Mouse (Mus musculus) stomach, postnatal 0 days (tissue): ENCODE data around the gene Spag7. TPM values are rescaled to one million over a fixed set of nuclear protein-coding genes. Genes with fewer than 3 reads are reported as not detected.

ENCODE experiments used
- ATAC-seq: fragments of 200-750 bp; cut with Nextera tagmentation; 2 replicates; pipeline ENCODE4 v1.8.0; 2017; ENCODE audit not compliant: low FRiP score, low TSS enrichment
- DNase-seq: peaks from one replicate; pipeline ENCODE4 v3.0.0-alpha.2; 2016; ENCODE audit warnings: low spot score
- H3K27ac ChIP-seq: fragments of 300-500 bp; sonication (generic); replicated peaks from 2 replicates; pipeline ENCODE4 v1.5.1; 2014; ENCODE audit warnings: mild to moderate bottlenecking, control low read depth
- H3K27me3 ChIP-seq: fragments of 300-500 bp; sonication (generic); 2 replicates; pipeline ENCODE4 v1.6.1; 2014; ENCODE audit warnings: low read length; ENCODE audit not compliant: control insufficient read depth, insufficient read depth
- H3K36me3 ChIP-seq: fragments of 300-500 bp; sonication (generic); 2 replicates; pipeline ENCODE4 v1.6.1; 2014; ENCODE audit warnings: low read length, mixed read lengths; ENCODE audit not compliant: control insufficient read depth, insufficient read depth
- H3K4me1 ChIP-seq: fragments of 300-500 bp; sonication (generic); replicated peaks from 2 replicates; pipeline ENCODE4 v1.6.1; 2014; ENCODE audit warnings: antibody characterized with exemption; ENCODE audit not compliant: control insufficient read depth, insufficient read depth
- H3K4me2 ChIP-seq: fragments of 300-500 bp; sonication (generic); replicated peaks from 2 replicates; pipeline ENCODE4 v1.6.1; 2014; ENCODE audit warnings: low read depth, mild to moderate bottlenecking, control low read depth, moderate library complexity
- H3K4me3 ChIP-seq: fragments of 300-500 bp; sonication (generic); 2 replicates; pipeline ENCODE4 v1.5.1; 2014; ENCODE audit warnings: low read depth, low read length, control low read depth
- H3K9ac ChIP-seq: fragments of 300-500 bp; sonication (generic); 2 replicates; pipeline ENCODE4 v1.6.1; 2014; ENCODE audit warnings: mild to moderate bottlenecking, low read length, control low read depth, mixed read lengths
- H3K9me3 ChIP-seq: fragments of 300-500 bp; sonication (generic); 2 replicates; pipeline ENCODE4 v1.6.1; 2016; ENCODE audit warnings: low read length; ENCODE audit not compliant: control insufficient read depth
- CTCF ChIP-seq: IDR thresholded peaks from 2 replicates; pipeline ENCODE4 v1.5.1; 2016; ENCODE audit warnings: antibody characterized with exemption, low read depth, mild to moderate bottlenecking, moderate library complexity
- EP300 ChIP-seq: optimal IDR thresholded peaks from 2 replicates; pipeline ENCODE3; 2016; ENCODE audit warnings: antibody characterized with exemption
- WGBS: fragments of 180-500 bp; shearing (Covaris S2); extraction: QIAGEN DNeasy Blood & Tissue Kit; methylation state at CpG from one replicate; pipeline ENCODE4 v1.1.7; 2014; 5-methylcytosine and 5-hydroxymethylcytosine counted together
- polyA plus RNA-seq: library from polyadenylated mRNA; unstranded; fragments of >200 nt; fragmentation: Nextera tagmentation; extraction: Ambion mirVana; gene quantifications from 2 replicates; pipeline ENCODE4 v1.2.1, GENCODE M21; 2015

Spag7 gene
- polyA plus RNA-seq, 1 experiment from 2014 or later, result 77.7 TPM

DNA sequence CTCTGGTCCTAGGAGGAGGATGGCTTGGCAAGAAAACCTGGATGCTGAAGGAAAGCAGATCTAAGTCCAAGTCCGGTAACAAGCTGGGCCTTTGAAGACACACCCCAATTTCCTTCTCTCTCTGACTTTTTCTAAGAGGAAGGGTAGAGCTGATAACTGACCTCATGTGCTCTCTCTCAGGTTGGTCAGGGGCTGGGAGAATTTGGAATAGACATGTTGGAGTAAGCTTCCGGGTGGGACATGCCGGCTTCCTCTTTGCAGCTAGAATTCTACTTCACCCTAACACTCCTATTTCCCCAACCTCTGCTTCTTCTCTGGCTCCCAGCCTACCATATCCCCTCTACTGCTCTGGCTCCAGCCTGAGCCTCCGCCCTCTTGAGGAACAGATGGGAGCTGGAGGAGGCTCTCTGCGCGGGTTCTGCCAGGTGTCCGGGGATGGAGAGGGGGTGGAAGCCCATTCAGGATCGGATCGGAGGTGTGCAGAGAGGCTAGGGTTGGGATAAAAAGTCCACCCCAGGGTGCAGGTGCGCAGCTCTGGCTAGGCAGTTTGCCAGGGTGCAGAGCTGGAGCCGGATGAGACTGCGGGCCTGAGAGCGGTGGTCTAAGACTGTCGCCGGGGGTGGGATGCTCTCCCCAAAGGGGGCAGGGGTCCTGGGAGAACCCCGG is 17.8 kb upstream of the Spag7 start:
- Histone ChIP-seq H3K4me1 (0 out of 2 replicates have a peak, but pooled peaks cover 4% of the 10 kb centered on the region), H3K27me3 (no peaks in the 10 kb centered on the region), H3K4me2 (peak overlapping the region; percentile 94), H3K27ac (peak overlapping the region; percentile 95), H3K4me3 (peak overlapping the region; percentile 85), H3K36me3 (peaks cover 11% of the 10 kb centered on the region; the same call in 1 of the 2 replicates), H3K9ac (peak overlapping the region; percentile 87), H3K9me3 (no peaks in the 10 kb centered on the region)
- DNase-seq (peak; percentile 45), ATAC-seq (peak; percentile 46)
- 2% methylated on average over 16 of the region's 16 CpGs for WGBS
- TF ChIP-seq EP300 (no peak), CTCF (peak; percentile 47)

DNA sequence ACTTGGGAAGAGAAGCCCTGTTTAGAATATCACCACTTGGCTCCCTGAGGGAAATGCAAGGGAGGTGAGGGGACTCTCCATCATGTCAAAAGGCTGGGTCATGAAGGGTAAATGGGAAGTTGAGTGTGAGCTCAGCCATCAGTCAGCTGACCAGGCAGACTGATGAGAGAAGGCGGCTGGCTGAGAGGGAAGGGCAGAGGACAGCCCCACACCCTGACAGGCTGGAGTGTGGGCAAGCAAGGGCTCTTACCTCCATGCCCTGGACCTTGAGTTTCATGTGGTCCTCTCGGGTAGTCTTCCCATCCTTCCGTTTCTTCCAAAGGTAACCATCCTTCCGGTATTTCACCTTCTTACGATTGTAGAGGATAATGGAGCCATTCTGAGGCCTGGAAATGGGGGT is 14.4 kb upstream of the Spag7 start:
- ATAC-seq (no peak), DNase-seq (no peak)
- no peak overlapping the region for H3K4me2 ChIP-seq
- no peaks in the 10 kb centered on the region for H3K9me3 ChIP-seq
- peaks cover 21% of the 10 kb centered on the region; the same call in 1 of the 2 replicates for H3K36me3 ChIP-seq
- H3K27ac ChIP-seq, result no peak overlapping the region
- 0 out of 2 replicates have a peak, but pooled peaks cover 4% of the 10 kb centered on the region for H3K4me1 ChIP-seq
- WGBS, result 82% methylated on average over 5 of the region's 5 CpGs
- no peak overlapping the region for H3K9ac ChIP-seq
- TF ChIP-seq CTCF, result no peak
- no peak overlapping the region for H3K4me3 ChIP-seq
- H3K27me3 ChIP-seq, result no peaks in the 10 kb centered on the region

DNA sequence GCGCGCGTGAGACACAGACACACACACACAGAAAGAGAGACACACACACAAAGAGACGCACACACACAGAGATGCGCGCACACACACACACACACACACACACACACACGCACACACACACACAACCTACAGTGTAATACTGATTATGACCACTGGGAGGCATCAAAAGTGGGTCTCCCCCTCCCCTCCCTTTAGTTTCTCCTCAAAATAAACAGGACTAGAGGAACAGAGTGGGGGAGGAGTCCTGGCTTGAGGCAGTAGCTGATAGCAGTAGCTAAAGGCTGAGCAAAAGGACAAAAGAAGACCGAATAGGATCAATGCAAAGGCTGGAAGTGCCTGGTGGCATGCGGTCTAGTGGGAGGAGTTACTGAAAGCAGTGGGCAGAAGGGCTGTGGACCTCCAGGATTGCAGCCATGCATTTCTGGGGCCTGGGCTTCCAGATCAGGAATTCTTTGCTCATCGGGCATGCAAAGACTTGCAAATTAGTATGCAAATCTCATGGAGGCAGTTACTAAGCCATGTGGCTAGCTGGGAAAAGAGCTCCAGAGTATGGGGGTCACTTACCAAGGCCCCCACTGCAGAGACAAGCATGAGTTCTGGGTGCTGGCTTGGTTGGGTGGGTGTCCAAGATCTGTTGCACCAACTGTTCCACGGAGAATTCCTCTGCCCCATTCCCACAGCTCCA is 12.8 kb upstream of the Spag7 start:
- no peak overlapping the region for H3K4me2 ChIP-seq
- ATAC-seq, result peak; percentile 70
- no peak overlapping the region for H3K27ac ChIP-seq
- no peaks in the 10 kb centered on the region for H3K27me3 ChIP-seq
- H3K4me3 ChIP-seq, result no peak overlapping the region
- peak; percentile 51 for DNase-seq
- TF ChIP-seq EP300, result no peak
- peak; percentile 87 for TF ChIP-seq CTCF
- H3K9me3 ChIP-seq, result no peaks in the 10 kb centered on the region
- WGBS, result 32% methylated on average over 11 of the region's 11 CpGs
- peaks cover 21% of the 10 kb centered on the region; the same call in 1 of the 2 replicates for H3K36me3 ChIP-seq
- H3K9ac ChIP-seq, result no peak overlapping the region
- no peaks in the 10 kb centered on the region for H3K4me1 ChIP-seq

DNA sequence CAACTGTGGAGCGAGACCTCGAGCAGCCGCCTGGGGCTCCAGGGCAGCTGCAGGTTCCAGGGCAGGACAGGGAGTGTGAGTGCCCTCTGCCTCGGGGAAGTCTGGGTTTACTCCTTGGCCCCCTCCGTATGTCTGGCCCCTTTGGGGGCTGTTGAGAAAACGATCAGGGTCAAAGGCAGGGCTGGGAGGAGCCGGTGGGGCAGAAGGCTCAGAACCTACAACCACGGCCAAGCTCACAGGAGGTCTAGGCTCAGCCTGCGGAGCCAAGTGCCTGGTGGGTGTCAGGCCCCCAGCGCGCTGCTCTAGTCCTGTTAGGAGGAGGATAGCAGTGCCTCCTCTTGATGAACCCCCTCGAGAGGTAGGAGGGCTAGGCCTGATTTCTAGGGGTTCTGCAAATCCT is 12.0 kb upstream of the Spag7 start:
- WGBS, result 67% methylated on average over 12 of the region's 12 CpGs
- H3K4me2 ChIP-seq, result no peak overlapping the region
- no peak for ATAC-seq

DNA sequence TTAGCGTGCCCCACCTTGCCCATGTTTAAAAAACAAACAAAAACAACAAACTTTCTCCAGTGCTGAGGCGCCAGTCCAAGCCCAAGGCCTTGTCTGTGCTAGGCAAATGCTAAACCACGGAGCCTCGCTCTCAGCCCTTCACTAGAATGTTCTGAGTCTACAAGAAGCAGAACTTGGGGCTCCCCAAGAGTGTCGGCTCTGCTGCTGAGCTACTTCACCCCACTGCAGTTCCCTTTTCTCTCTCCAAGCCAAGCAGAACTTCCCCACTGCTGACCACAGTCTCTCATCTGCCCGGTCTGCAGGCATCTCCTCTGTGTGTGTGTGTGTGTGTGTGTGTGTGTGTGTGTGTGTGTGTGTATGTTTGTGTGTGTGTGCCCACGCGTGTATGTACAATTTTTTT is 10.7 kb upstream of the Spag7 start:
- H3K27me3 ChIP-seq, result no peaks in the 10 kb centered on the region
- TF ChIP-seq CTCF, result no peak
- no peak for TF ChIP-seq EP300
- no peaks in the 10 kb centered on the region for H3K4me1 ChIP-seq
- no peak overlapping the region for H3K4me2 ChIP-seq
- H3K9ac ChIP-seq, result no peak overlapping the region
- H3K9me3 ChIP-seq, result no peaks in the 10 kb centered on the region
- H3K36me3 ChIP-seq, result peaks cover 24% of the 10 kb centered on the region
- DNase-seq (no peak), ATAC-seq (no peak)
- no peak overlapping the region for H3K4me3 ChIP-seq
- no peak overlapping the region for H3K27ac ChIP-seq
- 93% methylated on average over 8 of the region's 8 CpGs for WGBS

More for the DNA sequence above, 12.0 kb upstream of the Spag7 start:
- Histone ChIP-seq H3K9ac (no peak overlapping the region), H3K9me3 (no peaks in the 10 kb centered on the region), H3K27ac (no peak overlapping the region), H3K36me3 (peaks cover 24% of the 10 kb centered on the region), H3K4me1 (no peaks in the 10 kb centered on the region), H3K27me3 (no peaks in the 10 kb centered on the region), H3K4me3 (no peak overlapping the region)
- no peak for DNase-seq
- no peak for TF ChIP-seq CTCF

DNA sequence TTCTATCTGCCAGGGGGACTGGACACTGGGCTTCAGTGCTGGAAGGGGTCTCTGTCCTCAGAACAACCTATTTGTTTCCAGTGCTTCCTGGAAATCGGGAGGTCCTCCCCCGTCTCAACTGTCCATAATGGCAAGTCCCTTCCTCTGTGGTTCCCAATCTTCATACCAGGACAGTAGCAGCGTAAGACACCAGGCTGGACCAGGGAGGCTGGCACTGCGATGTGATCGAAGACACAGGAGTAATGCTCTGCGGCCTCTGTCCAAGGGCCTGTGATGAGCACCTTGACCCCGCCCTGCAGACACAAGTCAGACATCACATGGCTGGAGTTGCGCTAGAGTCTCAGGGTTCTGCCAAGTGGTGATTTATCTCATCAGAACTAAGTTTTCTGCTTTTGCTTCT is 10.1 kb upstream of the Spag7 start:
- no peak overlapping the region for H3K9ac ChIP-seq
- WGBS, result 94% methylated on average over 8 of the region's 8 CpGs

More for the DNA sequence above, 10.1 kb upstream of the Spag7 start:
- Histone ChIP-seq H3K9me3 (no peaks in the 10 kb centered on the region), H3K4me2 (no peak overlapping the region), H3K4me3 (no peak overlapping the region), H3K27me3 (no peaks in the 10 kb centered on the region), H3K27ac (no peak overlapping the region), H3K36me3 (peaks cover 20% of the 10 kb centered on the region), H3K4me1 (no peaks in the 10 kb centered on the region)
- ATAC-seq (no peak), DNase-seq (no peak)
- TF ChIP-seq EP300, result no peak
- no peak for TF ChIP-seq CTCF
